Mouse (Mus musculus): ENCODE measurements around the gene Klhl40. TPM values are rescaled to one million over a fixed set of nuclear protein-coding genes. Genes with fewer than 3 reads are reported as not detected.
A peak's percentile ranks its signal among the peaks of the same experiment; 100 is the strongest.

Klhl40 gene
- polyA plus RNA-seq, 1 experiment: 0.51 TPM

DNA sequence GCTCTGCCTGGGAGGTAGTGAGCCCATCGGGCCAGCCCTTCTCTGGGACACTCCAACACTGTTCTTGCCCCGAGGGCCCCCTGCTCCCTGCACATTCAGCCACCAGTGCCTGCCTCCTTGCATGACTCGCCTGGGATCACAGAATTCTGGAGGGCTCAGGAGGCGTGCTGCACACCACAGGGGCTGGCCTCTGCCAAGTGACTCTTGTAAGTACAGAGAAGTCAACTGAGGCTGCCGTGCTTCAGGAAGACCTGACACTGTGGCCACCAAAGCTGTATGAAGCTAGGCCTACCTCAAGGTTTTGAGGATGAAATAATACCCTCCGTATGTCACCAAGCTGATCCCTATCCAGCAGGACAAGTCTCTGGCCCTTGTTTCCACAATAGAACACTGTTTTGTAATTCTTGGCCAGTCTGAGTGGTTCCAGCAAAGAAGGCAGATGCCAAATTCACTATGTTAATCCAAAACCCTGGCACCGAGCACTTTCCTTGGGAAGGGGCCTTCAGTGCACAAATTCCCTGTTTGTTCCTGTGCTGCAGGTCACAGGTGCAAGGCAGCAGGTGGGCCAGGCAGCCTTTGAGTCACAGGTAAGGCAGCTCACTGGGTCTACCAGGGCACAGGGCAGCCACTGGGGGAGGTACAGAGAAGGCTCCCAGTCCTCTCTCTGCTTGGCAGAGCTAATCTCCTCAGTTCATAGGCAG, 42.5 kb downstream of the Klhl40 start:
- DNase-seq: peak; percentile 68 to 81
- WGBS: 19% methylated on average over 7 of the region's 7 CpGs
- no peak overlapping the region for H3K4me3 ChIP-seq (replicated peaks; ENCODE audit: insufficient read depth, low read depth, low read length)
- no peaks in the 10 kb centered on the region for H3K27me3 ChIP-seq (ENCODE audit: control insufficient read depth, insufficient read depth, low read length)
- peak overlapping the region; percentile 77 for H3K27ac ChIP-seq (ENCODE audit: insufficient read depth, low read length)
- H3K4me1 ChIP-seq (ENCODE audit: control insufficient read depth, insufficient read depth, low read length): peaks cover 42% of the 10 kb centered on the region
- no peak for TF ChIP-seq CTCF (IDR thresholded peaks at IDR 0.05; ENCODE audit: borderline replicate concordance, insufficient read depth, low read depth, low read length)
- no peak for TF ChIP-seq POLR2A (IDR thresholded peaks at IDR 0.05; ENCODE audit: borderline replicate concordance, insufficient read depth, low read length)

DNA sequence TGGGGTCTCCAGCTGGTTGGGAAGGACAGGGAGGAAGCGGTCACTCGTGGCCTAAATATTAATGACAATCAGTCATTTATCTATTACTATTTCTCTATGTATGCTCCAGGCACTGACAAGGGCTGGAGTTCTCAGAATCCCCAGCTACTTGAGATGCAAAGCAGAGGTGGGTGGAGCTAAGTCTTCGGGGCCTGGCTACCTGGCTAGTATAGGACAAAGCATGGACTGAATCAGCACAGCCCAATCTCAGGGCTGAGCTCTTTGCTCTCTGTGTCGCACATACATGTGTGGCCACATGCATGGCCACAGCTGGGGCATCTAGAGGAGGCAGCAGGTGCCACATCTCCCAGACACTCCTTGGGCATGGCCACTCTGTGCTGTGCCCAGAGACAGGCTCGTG, 43.4 kb downstream of the Klhl40 start:
- Histone ChIP-seq H3K4me1 (ENCODE audit: control insufficient read depth, insufficient read depth, low read length) (peaks cover 42% of the 10 kb centered on the region), H3K27ac (ENCODE audit: insufficient read depth, low read length) (no peak overlapping the region), H3K4me3 (replicated peaks; ENCODE audit: insufficient read depth, low read depth, low read length) (no peak overlapping the region), H3K27me3 (ENCODE audit: control insufficient read depth, insufficient read depth, low read length) (no peaks in the 10 kb centered on the region)
- WGBS: 76% methylated on average over 5 of the region's 5 CpGs
- TF ChIP-seq CTCF (IDR thresholded peaks at IDR 0.05; ENCODE audit: borderline replicate concordance, insufficient read depth, low read depth, low read length) (no peak), POLR2A (IDR thresholded peaks at IDR 0.05; ENCODE audit: borderline replicate concordance, insufficient read depth, low read length) (no peak)
- DNase-seq: no peak

DNA sequence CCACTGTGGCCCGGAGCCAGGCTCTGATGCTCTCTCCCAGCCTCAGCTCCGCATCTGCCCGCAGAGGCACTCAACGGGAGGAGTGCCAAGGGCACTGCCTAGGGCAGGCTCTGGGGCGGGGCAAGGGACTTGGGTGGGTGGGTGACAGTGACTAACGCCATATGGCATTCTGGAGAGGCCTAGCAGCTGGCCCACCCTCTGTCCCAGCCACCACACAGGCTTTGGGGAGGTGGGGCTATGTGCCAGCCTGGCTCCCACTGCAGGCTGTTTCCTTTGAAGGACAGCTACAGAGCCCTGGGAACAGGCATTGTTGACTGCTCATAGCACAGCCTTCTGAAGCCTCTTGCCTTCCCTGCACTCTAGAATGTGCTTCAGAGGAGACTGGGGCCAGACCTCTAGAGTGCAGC, 45.2 kb downstream of the Klhl40 start:
- DNase-seq: peak; percentile 35 to 47
- Histone ChIP-seq H3K4me1 (ENCODE audit: control insufficient read depth, insufficient read depth, low read length) (peaks cover 42% of the 10 kb centered on the region), H3K4me3 (replicated peaks; ENCODE audit: insufficient read depth, low read depth, low read length) (no peak overlapping the region), H3K27me3 (ENCODE audit: control insufficient read depth, insufficient read depth, low read length) (no peaks in the 10 kb centered on the region), H3K27ac (ENCODE audit: insufficient read depth, low read length) (peak overlapping the region; percentile 63)
- TF ChIP-seq POLR2A (IDR thresholded peaks at IDR 0.05; ENCODE audit: borderline replicate concordance, insufficient read depth, low read length) (no peak), CTCF (IDR thresholded peaks at IDR 0.05; ENCODE audit: borderline replicate concordance, insufficient read depth, low read depth, low read length) (no peak)
- 38% methylated on average over 6 of the region's 6 CpGs for WGBS

DNA sequence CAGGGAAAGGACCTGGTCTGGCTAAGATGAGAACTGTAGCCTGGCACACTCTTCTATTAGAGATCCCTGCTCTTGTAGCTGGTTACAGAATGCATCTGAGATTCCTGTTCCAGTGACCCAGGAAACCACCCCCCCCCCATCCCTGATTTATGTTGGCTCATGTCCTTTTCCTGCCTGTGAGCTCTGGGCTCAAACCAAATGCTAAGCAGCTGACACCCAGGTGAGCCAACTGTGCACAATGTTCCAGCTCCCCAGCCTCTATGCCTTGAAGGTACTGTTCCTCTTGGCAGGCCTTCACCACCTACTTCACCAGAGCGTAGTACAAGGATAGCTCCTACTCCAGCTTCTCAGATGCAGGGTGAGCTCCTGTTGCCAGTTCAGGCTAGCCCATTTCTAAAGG, 45.6 kb downstream of the Klhl40 start:
- WGBS: 22% methylated on average over 1 of the region's 1 CpGs
- H3K27me3 ChIP-seq (ENCODE audit: control insufficient read depth, insufficient read depth, low read length): no peaks in the 10 kb centered on the region
- H3K27ac ChIP-seq (ENCODE audit: insufficient read depth, low read length): peak overlapping the region; percentile 63
- peak; percentile 64 to 81 for DNase-seq
- TF ChIP-seq POLR2A (IDR thresholded peaks at IDR 0.05; ENCODE audit: borderline replicate concordance, insufficient read depth, low read length) (no peak), CTCF (IDR thresholded peaks at IDR 0.05; ENCODE audit: borderline replicate concordance, insufficient read depth, low read depth, low read length) (no peak)
- no peak overlapping the region for H3K4me3 ChIP-seq (replicated peaks; ENCODE audit: insufficient read depth, low read depth, low read length)
- H3K4me1 ChIP-seq (ENCODE audit: control insufficient read depth, insufficient read depth, low read length): peaks cover 42% of the 10 kb centered on the region

DNA sequence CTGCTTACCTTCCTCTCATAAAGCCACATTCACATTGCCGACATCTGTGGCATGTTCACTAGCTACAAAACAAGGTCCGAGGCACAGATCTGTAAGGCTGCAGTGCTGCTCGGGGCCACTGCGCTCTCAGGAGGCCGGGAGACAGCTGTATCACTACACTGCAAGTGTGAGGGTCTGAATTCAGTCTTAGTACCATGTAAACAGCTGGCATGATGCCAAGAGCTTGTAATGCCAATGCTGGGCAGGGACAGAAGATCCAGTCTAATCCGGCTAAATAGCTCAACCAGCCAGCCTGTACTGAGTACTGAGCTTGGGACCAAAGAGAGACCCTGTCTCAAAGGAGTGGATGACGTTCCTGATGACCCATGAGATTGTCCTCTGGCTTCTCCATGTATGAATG, 46.6 kb downstream of the Klhl40 start:
- Histone ChIP-seq H3K4me3 (replicated peaks; ENCODE audit: insufficient read depth, low read depth, low read length) (no peak overlapping the region), H3K4me1 (ENCODE audit: control insufficient read depth, insufficient read depth, low read length) (peaks cover 39% of the 10 kb centered on the region), H3K27me3 (ENCODE audit: control insufficient read depth, insufficient read depth, low read length) (no peaks in the 10 kb centered on the region), H3K27ac (ENCODE audit: insufficient read depth, low read length) (no peak overlapping the region; the same call in 1 of the 2 replicates)
- no peak for TF ChIP-seq POLR2A (IDR thresholded peaks at IDR 0.05; ENCODE audit: borderline replicate concordance, insufficient read depth, low read length)
- TF ChIP-seq CTCF (IDR thresholded peaks at IDR 0.05; ENCODE audit: borderline replicate concordance, insufficient read depth, low read depth, low read length): no peak
- peak; percentile 29 to 31 for DNase-seq
- 66% methylated on average over 7 of the region's 7 CpGs for WGBS

DNA sequence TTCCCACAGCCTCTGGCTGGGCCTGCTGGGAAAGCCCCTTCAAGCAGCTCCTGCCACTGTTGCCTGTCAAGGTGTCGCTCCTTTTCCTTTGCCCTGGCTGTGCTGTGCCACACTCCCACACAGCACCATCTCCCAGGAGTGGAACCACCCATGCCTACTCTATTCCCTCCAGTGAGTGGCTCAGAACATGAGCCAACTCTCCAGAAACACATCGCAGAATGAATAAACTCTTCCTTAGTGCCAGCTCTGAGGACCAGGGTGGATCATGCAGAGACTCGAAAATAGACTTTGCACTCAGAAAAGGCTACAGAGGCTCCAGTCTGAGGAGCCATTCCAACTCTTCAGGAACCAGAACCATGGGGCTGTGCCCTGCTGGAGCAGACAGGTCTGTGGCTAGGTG, 48.9 kb downstream of the Klhl40 start:
- 72% methylated on average over 3 of the region's 3 CpGs for WGBS
- no peak overlapping the region for H3K27ac ChIP-seq (ENCODE audit: insufficient read depth, low read length)
- no peaks in the 10 kb centered on the region for H3K27me3 ChIP-seq (ENCODE audit: control insufficient read depth, insufficient read depth, low read length)
- TF ChIP-seq CTCF (IDR thresholded peaks at IDR 0.05; ENCODE audit: borderline replicate concordance, insufficient read depth, low read depth, low read length): no peak
- no peak for TF ChIP-seq POLR2A (IDR thresholded peaks at IDR 0.05; ENCODE audit: borderline replicate concordance, insufficient read depth, low read length)
- DNase-seq: no peak
- no peak overlapping the region for H3K4me3 ChIP-seq (replicated peaks; ENCODE audit: insufficient read depth, low read depth, low read length)
- H3K4me1 ChIP-seq (ENCODE audit: control insufficient read depth, insufficient read depth, low read length): peaks cover 20% of the 10 kb centered on the region

DNA sequence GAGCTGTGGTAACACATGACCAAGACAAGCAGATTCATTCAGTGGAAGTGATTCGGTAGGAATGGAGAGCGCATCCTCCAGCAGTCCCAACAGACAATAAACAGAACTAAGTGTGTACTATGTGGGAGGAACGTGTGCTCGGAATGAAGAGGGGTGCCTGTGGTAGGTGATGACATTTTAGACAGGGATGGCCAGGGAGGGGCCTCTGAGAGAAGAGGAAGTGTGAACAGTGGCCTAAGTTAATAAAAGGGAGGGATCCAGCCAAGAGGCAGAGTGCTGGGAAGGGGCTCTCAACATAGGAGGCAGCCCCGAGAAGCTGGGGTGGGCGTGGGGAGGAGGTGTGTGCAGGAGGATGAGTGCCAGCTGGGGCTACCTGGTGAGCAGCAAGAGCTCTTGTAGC, 50.9 kb downstream of the Klhl40 start:
- TF ChIP-seq CTCF (IDR thresholded peaks at IDR 0.05; ENCODE audit: borderline replicate concordance, insufficient read depth, low read depth, low read length) (no peak), POLR2A (IDR thresholded peaks at IDR 0.05; ENCODE audit: borderline replicate concordance, insufficient read depth, low read length) (no peak)
- WGBS: 71% methylated on average over 6 of the region's 6 CpGs
- DNase-seq: no peak
- Histone ChIP-seq H3K27me3 (ENCODE audit: control insufficient read depth, insufficient read depth, low read length) (no peaks in the 10 kb centered on the region), H3K27ac (ENCODE audit: insufficient read depth, low read length) (no peak overlapping the region), H3K4me1 (ENCODE audit: control insufficient read depth, insufficient read depth, low read length) (peaks cover 9% of the 10 kb centered on the region), H3K4me3 (replicated peaks; ENCODE audit: insufficient read depth, low read depth, low read length) (no peak overlapping the region)

DNA sequence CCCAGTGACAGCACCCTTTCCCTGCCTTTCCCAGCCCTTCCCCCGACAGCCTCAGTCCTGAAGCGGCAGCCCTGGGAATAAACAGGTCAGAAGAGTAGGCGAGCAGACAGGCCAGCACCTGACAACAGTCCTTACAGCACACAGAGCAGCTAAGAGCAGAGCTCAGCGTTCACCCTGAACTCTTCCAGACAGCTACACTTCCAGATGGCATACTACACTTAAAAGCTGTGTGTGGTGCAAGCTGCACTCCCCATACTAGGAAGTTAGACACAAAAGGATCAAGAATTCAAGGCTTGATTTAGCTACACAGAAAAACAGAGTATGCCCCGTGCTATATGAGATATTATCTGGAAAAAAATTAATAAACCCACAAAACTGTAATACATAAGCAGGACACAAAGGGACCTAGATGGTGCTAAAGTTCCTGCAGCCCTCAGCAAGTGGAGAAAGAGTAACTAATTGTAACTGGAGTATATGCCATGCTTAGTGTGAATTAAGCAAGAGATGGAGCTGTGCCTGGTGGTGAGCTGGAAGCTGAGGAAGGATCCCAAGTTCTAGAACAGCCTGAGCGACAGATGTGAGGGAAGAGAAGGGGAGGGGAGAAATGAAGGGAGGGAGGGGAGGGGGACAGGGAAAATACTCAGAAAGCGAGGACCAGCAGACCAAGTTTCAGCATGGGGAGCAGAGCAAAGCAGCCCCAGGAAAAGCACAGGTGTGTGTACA, 52.0 kb downstream of the Klhl40 start:
- 66% methylated on average over 7 of the region's 7 CpGs for WGBS
- Histone ChIP-seq H3K27ac (ENCODE audit: insufficient read depth, low read length) (no peak overlapping the region), H3K27me3 (ENCODE audit: control insufficient read depth, insufficient read depth, low read length) (no peaks in the 10 kb centered on the region)

More for the DNA sequence above, 52.0 kb downstream of the Klhl40 start:
- DNase-seq: no peak
- TF ChIP-seq POLR2A (IDR thresholded peaks at IDR 0.05; ENCODE audit: borderline replicate concordance, insufficient read depth, low read length): no peak
- TF ChIP-seq CTCF (IDR thresholded peaks at IDR 0.05; ENCODE audit: borderline replicate concordance, insufficient read depth, low read depth, low read length): no peak
- Histone ChIP-seq H3K4me1 (ENCODE audit: control insufficient read depth, insufficient read depth, low read length) (no peaks in the 10 kb centered on the region; the same call in 1 of the 2 replicates), H3K4me3 (replicated peaks; ENCODE audit: insufficient read depth, low read depth, low read length) (no peak overlapping the region)
